Mouse (Mus musculus) neural tube, embryonic 10.5 days (tissue): Measurements from ENCODE around the gene Hus1.

Source experiments
- DNase-seq: peaks from one replicate; pipeline ENCODE4 v3.0.0-alpha.2; 2017; ENCODE audit warnings: low spot score; ENCODE audit errors: extremely low spot score

The Hus1 gene

GRCm38 (mm10) chr11:8983237-8983861, 27.6 kb downstream of the Hus1 start:
- peak; percentile 72 for DNase-seq

- no peak for DNase-seq
These were observed 32.8 kb downstream of the Hus1 start for GRCm38 (mm10) chr11:8978154-8978553.

DNA sequence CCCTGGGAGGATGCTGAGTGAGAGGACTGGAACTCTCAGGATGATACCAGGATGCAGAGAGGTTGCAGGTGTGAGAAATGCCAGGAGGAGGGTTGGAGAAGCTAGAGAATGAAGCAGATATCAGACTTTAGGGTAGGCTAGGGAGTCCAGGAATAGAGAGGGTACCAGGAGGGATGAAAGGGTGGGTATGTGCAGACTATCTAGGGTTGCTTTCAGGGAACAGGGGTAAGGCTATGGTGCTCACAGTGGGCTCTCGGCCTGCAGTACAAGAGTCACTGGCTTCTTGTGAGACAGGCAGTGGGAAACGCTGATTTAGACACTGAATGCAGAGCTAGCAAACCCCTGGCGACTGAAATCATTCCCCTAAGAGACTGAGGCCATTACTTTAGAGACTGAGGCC, 37.8 kb downstream of the Hus1 start, which contains the start of gene Pkd1l1:
Gene Pkd1l1, minus strand, starts transcription at position 101 of the 400 bp plus-strand sequence.
- DNase-seq: no peak

DNA sequence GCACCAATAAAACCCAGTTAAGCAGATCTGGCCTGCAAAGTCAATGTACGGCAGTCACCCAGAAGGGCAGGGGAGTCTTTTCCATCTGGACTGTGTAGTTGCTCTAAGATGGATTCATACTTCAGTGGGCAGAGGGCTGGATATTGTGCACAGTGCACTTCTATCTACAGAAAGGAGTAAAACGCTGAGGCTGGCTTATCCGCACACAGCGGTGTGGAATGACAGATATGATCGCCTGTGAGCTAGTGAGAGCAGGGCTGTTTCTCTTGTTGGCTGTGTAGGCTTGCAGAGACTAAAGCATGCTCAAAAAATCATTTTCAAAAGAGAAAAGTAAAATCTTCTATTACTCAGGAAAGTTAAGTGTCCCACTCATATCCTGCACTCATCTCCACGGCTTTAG, 38.9 kb downstream of the Hus1 start:
- no peak for DNase-seq

DNA sequence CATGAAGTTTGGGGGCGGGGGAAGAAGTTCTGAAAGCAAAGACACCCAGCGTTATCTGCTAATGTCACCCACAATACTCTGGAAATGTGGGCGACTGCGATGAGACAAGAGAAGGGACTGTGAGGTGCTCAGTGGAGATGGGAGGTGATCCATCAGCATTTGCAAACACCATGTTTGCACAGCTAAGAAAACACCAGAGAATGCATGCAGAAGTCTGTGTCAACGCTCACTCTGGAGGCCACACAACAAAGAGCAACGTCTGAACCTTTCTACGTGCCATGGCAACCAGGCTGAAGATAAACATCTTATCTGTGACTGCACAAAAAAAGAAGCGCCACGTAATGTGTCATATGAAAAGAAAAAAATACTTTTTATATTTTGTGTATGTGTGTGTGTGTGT, 40.5 kb downstream of the Hus1 start:
- DNase-seq: no peak

DNA sequence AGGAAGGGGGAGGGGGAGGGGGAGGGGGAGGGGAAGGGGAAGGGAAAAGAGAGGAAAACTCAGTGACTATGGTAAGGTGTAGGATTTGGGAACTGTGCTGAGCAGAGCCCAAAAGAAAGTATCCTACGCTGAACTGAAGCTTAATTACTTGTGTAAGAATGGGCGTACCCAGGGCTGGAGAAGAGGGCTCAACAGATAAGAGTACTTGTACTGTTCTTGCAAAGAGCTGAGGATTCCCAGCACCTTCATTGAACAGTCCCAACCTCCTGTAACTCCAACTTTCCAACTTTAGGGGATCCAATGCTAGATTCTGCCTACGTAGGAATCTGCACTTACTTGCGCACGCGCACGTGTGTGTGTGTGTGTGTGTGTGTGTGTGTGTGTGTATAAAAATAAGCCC, 42.9 kb downstream of the Hus1 start:
- DNase-seq: no peak

GRCm38 (mm10) chr11:8958572-8958971, 52.4 kb downstream of the Hus1 start:
- no peak for DNase-seq

GRCm38 (mm10) chr11:8958108-8958507, 52.9 kb downstream of the Hus1 start:
- no peak for DNase-seq

DNA sequence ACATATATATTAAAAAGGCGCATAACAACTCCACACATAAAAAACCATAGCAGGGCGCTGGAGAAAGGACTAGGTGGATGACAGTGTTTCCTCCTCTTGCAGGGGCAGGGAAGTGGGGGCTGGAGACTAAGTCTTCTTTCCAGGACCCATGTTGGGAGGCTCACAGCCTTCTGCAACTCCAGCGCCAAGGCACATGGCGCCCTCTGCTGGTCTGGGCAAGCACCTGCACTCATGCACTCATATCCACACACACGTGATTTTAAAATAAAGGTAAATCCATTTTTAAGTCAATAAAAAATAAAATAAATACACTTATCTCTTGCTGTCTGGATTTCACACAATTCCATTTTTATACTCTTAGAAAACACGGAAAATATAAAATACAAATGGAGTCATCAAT, 54.0 kb downstream of the Hus1 start:
- no peak for DNase-seq

DNA sequence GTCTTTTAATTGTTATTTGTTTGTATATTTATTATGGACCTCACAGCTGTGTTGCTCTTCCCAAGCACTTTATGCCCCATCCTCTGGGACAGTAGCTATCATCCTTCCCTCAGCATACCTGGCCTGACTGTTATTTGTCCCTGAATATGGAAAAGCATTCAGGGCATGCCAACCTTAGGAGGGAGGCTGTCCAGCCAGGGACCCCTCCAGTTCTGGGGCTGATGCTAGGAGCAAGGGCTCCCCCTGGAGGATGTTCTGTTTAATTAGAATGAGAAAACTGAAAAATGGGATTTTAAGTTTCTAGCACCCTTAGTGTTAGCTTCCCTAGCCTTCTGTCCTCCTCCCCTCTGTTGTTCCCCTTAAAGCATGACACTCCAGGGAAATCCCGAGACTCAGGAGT, 55.3 kb downstream of the Hus1 start:
- peak; percentile 45 for DNase-seq

DNA sequence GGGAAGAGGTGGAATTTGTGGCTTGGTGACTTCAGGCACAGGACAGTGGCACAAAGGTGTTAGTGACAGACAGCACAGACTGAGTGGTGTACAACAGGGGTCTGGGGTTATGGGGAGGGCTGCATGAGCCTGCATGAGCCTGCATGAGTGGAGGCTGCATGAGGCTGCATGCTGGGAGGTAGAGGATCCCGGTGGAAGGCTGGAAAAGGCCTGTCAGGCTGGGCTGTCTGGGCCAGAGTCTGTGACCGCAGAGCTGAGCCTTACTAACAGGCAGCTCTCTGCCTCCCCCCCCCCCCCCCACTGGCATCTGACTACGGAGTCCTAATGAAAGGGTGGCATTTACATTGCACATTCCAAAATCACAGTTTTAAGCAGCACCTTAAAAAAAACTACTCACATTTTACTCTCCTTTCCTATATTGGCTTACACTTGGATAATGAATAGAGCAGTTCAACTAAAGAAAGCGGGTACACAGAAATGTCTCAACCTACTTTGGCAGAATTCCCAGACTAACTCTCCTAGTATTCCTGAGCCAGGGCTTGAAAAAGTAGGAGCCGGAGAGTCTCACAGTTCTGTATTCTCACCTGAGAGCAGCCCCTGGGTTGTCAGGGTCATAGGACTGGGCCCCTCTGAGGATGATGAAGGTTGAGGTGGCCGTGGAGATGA, 61.1 kb downstream of the Hus1 start:
- DNase-seq: no peak

DNA sequence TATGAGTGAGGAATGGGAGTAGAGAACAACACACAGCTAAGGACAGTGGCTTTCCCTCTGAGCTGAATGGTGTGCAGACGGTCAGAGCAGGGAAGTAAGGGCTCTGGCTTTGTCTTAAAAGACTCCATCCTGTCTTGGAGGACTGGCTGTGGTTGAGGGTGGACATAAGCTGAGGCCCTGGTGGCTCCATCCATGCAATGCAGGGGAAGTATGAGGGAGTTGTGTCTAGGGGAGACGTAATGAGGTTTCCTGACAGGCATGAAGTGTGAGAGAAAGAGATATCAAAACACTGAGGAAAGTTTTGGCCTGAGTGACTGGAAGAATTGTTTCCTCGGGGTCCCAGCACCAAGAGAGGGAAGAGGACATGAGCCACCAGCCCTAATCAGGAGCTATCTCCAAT, 62.1 kb downstream of the Hus1 start:
- no peak for DNase-seq

DNA sequence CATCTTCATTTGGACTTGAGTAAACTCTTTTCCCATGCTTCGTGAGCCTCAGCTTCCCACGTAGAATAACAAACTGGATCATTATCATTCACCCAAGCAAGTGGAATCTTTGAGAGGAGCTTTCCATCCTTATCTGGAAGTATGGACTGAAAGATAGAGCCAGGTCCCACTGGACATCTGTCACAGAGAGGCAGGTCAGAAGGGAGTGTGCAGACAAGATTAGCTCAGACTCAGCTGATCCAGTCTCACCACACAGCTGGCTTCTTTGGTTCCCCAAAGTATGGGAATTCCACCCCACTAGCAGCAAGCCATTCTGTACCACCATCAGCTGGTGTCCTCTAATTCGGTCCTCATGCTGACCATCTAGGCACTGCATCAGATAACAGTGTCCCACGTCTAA, 66.9 kb downstream of the Hus1 start:
- DNase-seq: no peak
